Comparison of ENCODE assay signal across 15 mouse cellular contexts in the genomic region with DNA sequence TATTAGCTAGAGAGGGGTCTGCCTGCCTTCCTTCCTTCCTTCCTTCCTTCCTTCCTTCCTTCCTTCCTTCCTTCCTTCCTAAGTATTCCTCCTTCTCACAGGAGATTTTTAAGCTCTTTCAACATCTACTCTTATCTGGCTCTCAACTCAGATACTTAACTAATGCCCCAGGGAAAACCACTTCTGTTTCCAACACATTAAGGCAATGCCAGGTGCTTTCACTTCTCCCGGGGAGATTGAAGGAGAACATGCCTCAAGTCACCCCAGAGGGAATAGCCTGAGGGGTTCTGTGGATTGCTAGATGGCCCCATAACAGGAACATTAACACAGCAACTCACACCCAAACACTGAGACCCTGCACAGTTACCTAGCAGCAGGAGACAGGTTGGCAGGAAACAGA. TPM values are rescaled to one million over a fixed set of nuclear protein-coding genes. Genes with fewer than 3 reads are reported as not detected.
"Had no signal": no experiment of that assay in that cellular context is flagged by ENCODE, and none has a peak within 500 bp of the region (broad histone marks: within the 10 kb centered on the region; RNA-seq: fewer than 3 reads in every experiment).

No protein-coding gene starts in this region.

- H3K4me2 ChIP-seq: limb, embryonic 13.5 days; midbrain, embryonic 13.5 days; neural tube, embryonic 12.5 days had no signal

- H3K4me1 ChIP-seq: neural tube, embryonic 12.5 days had no signal

- H3K27ac ChIP-seq: layer of hippocampus, adult 2 months; limb, embryonic 13.5 days; liver, embryonic 14.5 days; midbrain, embryonic 13.5 days; neural tube, embryonic 12.5 days had no signal

- DNase-seq: kidney, adult 18-20 months; kidney, postnatal 10 days; kidney, postnatal 4 days; left cerebral cortex, postnatal 4 days; right cerebral cortex, postnatal 14 days; thymus, postnatal 36 days had no signal

- H3K4me3 ChIP-seq: layer of hippocampus, adult 2 months; limb, embryonic 13.5 days; midbrain, embryonic 13.5 days; neural tube, embryonic 12.5 days had no signal

- H3K27me3 ChIP-seq: limb, embryonic 13.5 days; midbrain, embryonic 13.5 days; neural tube, embryonic 12.5 days had no signal

- H3K9ac ChIP-seq: limb, embryonic 13.5 days; liver, embryonic 14.5 days; midbrain, embryonic 13.5 days; neural tube, embryonic 12.5 days had no signal

- H3K36me3 ChIP-seq: limb, embryonic 13.5 days; midbrain, embryonic 13.5 days; neural tube, embryonic 12.5 days had no signal

- ATAC-seq: midbrain, embryonic 13.5 days had no signal

- H3K9me3 ChIP-seq: limb, embryonic 13.5 days; midbrain, embryonic 13.5 days; neural tube, embryonic 12.5 days had no signal

RNA-seq across cellular contexts. Expression of gene Svopl, which starts 19.0 kb away (rescaled TPM):
- total RNA-seq: left cerebral cortex, postnatal 4 days; liver, adult 2 months; megakaryocyte progenitor cell, adult 5-6 weeks; monocyte, adult 5-6 weeks; neutrophil, adult 5-6 weeks had no signal
- polyA plus RNA-seq: liver, adult 2 months had no signal
